Mouse (Mus musculus) lung, postnatal 0 days (tissue): ENCODE results near the gene Gps1. TPM values are rescaled to one million over a fixed set of nuclear protein-coding genes. Genes with fewer than 3 reads are reported as not detected.
A peak's percentile ranks its signal among the peaks of the same experiment; 100 is the strongest.
"Not testable (repeated sequence)": the region's sequence is repeated elsewhere in the genome, so short reads cannot be mapped to it uniquely, and the experiment has no call there.

Experiments
- ATAC-seq: fragments of 200-750 bp; cut with Nextera tagmentation; 2 replicates; pipeline ENCODE4 v1.8.0; 2017; ENCODE audit warnings: moderate library complexity
- DNase-seq: peaks from one replicate; pipeline ENCODE4 v3.0.0-alpha.2; 2016; ENCODE audit warnings: low spot score
- H3K27ac ChIP-seq: fragments of 300-500 bp; sonication (generic); 2 replicates; pipeline ENCODE4 v1.5.1; 2014; ENCODE audit warnings: antibody characterized with exemption, mild to moderate bottlenecking, low read length, mixed read lengths
- H3K27me3 ChIP-seq: fragments of 300-500 bp; sonication (generic); replicated peaks from 2 replicates; pipeline ENCODE4 v1.6.1; 2014; ENCODE audit warnings: low read length, mixed read lengths; ENCODE audit not compliant: insufficient read depth
- H3K36me3 ChIP-seq: fragments of 300-500 bp; sonication (generic); 2 replicates; pipeline ENCODE4 v1.6.1; 2014; ENCODE audit warnings: low read length, mixed read lengths; ENCODE audit not compliant: insufficient read depth
- H3K4me1 ChIP-seq: fragments of 300-500 bp; sonication (generic); 2 replicates; pipeline ENCODE4 v1.6.1; 2014; ENCODE audit warnings: antibody characterized with exemption, low read depth, low read length, mixed read lengths; ENCODE audit not compliant: insufficient read depth
- H3K4me2 ChIP-seq: fragments of 300-500 bp; sonication (generic); replicated peaks from 2 replicates; pipeline ENCODE4 v1.6.1; 2014; ENCODE audit warnings: low read depth, mild to moderate bottlenecking, low read length, moderate library complexity, mixed read lengths
- H3K4me3 ChIP-seq: fragments of 300-500 bp; sonication (generic); 2 replicates; pipeline ENCODE4 v1.5.1; 2014; ENCODE audit warnings: low read depth, low read length
- H3K9ac ChIP-seq: fragments of 300-500 bp; sonication (generic); replicated peaks from 2 replicates; pipeline ENCODE4 v1.6.1; 2014; ENCODE audit warnings: low read depth, mild to moderate bottlenecking
- H3K9me3 ChIP-seq: fragments of 300-500 bp; sonication (generic); 2 replicates; pipeline ENCODE4 v1.6.1; 2016; ENCODE audit warnings: low read length, mixed read lengths
- CTCF ChIP-seq: IDR thresholded peaks from 2 replicates; pipeline ENCODE4 v1.5.1; 2016; ENCODE audit warnings: antibody characterized with exemption, mild to moderate bottlenecking
- EP300 ChIP-seq: IDR thresholded peaks from 2 replicates; pipeline ENCODE4 v1.6.1; 2016; ENCODE audit warnings: antibody characterized with exemption, mild to moderate bottlenecking, control low read depth
- WGBS: fragments of 180-500 bp; shearing (Covaris S2); extraction: QIAGEN DNeasy Blood & Tissue Kit; methylation state at CpG from one replicate; pipeline ENCODE4 v1.1.7; 2014; 5-methylcytosine and 5-hydroxymethylcytosine counted together
- polyA plus RNA-seq: library from polyadenylated mRNA; unstranded; fragments of >200 nt; fragmentation: Nextera tagmentation; extraction: Ambion mirVana; gene quantifications from 2 replicates; pipeline ENCODE4 v1.2.1, GENCODE M21; 2015

Gene Gps1
- polyA plus RNA-seq, 1 experiment from 2014 or later: 131 TPM

DNA sequence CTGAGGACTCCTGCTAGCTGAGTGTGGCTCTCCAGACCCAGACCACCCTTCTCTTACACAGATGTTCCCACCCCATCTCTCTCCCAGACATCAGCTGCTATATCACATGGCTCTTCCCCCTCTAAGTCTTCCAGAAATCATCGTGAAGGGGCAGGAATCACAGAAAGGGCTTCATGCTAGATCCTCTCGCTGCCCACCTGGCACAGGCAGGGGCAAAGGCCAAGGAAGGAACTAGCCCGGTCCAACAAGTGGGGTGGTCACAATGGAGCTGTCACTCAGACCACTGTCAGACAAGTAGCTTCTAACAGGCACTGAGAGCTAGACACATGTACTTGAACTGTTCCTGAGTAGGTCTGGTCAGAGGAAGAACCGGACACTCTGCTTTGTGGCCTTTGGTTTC is 44.3 kb downstream of the Gps1 start:
- ATAC-seq (no peak), DNase-seq (no peak)
- Histone ChIP-seq H3K9ac (no peak overlapping the region), H3K4me3 (no peak overlapping the region), H3K4me1 (peaks cover 11% of the 10 kb centered on the region), H3K9me3 (no peaks in the 10 kb centered on the region), H3K27me3 (no peaks in the 10 kb centered on the region), H3K4me2 (no peak overlapping the region), H3K27ac (no peak overlapping the region), H3K36me3 (no peaks in the 10 kb centered on the region)
- WGBS: 67% methylated on average over 4 of the region's 4 CpGs
- TF ChIP-seq CTCF (no peak), EP300 (no peak)

DNA sequence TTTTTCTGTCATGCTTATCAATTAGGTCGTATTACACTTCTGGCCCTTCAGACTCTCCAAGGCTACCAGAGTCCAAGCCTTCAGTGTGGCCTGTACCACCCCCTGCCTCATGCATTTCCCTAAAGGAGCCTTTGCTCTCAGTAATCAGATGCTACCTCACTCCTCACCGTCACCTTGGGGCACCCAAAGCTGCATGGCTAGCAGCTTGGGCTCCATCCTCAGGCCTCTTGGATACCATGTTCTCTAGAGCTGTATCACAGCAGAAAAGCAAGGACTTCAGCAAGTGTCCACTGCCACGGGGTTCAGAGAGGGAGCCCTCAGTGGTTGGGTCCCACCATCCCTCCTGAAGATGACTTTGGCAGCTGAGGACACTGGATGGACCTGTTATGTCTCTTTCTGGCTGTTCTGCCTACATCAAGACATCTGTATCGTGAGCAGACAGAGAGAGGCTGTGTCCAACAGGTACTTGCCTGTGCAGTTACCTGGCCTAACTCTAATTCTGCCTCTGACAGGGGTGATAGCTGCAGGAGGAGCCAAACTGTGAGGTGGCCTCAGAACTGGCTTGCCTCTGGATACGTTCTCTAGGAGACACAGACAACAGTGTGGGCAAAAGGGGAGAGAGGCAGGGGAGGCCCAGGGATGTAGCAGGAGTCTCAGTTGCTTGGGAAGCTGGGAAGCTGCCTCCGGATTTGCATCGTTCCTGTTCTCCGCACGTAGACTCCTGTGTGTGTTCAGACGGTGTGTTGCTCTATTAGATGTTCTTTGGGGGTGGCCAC is 45.9 kb downstream of the Gps1 start:
- 83% methylated on average over 10 of the region's 10 CpGs for WGBS
- H3K4me2 ChIP-seq: no peak overlapping the region

DNA sequence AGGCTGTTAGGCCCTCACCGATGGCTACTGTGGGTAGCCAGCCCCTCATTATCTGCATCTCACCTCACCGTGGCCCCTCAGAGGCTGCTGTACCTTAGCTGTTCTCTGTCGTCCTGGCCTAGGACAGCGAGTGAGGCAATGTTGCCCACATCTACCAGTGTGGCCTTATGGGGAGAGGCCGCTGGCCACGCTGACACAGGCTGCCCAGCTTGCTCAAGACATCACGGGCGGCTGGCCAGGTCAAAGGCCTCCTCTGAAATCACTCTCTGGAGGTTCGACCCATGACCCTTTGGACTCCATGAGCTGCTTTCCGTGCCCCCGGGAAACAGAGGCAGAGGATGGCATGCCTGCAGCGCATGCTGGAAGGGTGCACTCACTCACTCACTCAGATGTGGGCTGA is 46.6 kb downstream of the Gps1 start:
- DNase-seq: no peak
- WGBS: 82% methylated on average over 12 of the region's 12 CpGs
- no peak for TF ChIP-seq EP300
- TF ChIP-seq CTCF: no peak

More for the DNA sequence above, 45.9 kb downstream of the Gps1 start:
- Histone ChIP-seq H3K9ac (no peak overlapping the region), H3K4me1 (peaks cover 7% of the 10 kb centered on the region), H3K27ac (no peak overlapping the region), H3K27me3 (no peaks in the 10 kb centered on the region), H3K36me3 (no peaks in the 10 kb centered on the region), H3K4me3 (no peak overlapping the region), H3K9me3 (no peaks in the 10 kb centered on the region)
- DNase-seq (no peak), ATAC-seq (no peak)
- TF ChIP-seq EP300 (no peak), CTCF (no peak)

DNA sequence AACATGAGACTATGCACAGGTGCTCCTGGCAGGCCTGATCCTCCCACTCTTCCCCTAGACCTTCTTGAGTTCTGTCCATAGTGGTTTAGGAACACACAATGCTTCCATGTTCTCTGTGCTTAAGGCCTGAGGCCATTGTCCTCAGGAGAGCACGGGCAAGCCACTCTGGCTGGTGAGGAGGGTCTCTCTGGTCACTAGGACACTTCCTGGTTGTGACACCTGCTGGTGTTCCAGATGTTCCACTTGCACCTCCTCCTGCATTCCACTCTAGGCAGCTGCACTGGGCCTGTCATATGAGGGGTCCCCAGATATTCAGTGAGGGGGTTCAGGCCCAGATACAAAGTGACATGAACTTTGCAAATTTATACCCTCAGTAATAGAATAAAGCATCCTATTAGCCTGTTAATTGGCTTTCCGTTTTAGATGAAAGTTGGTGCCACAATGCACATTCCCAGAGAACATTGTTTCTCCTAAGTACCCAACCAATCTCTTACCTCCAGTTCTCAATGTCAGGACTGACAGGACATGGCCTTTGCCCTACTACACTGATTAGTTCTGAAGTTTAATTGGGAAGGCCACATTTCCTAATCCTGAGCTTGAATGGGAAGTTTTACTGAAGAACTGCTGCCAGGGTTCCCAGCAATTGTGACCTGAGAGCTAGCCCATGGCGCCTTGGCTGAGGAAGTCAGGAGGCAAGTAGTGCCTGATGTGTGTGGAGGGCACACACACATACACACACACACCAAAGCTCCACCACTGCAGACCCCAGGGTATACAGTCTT is 47.8 kb downstream of the Gps1 start:
- TF ChIP-seq EP300 (no peak), CTCF (no peak)
- no peak overlapping the region for H3K4me3 ChIP-seq
- 80% methylated on average over 3 of the region's 3 CpGs for WGBS

More for the DNA sequence above, 46.6 kb downstream of the Gps1 start:
- Histone ChIP-seq H3K9ac (no peak overlapping the region), H3K4me1 (peaks cover 2% of the 10 kb centered on the region; the same call in 1 of the 2 replicates), H3K36me3 (no peaks in the 10 kb centered on the region), H3K4me3 (no peak overlapping the region), H3K4me2 (no peak overlapping the region), H3K27ac (no peak overlapping the region), H3K27me3 (no peaks in the 10 kb centered on the region), H3K9me3 (no peaks in the 10 kb centered on the region)
- no peak for ATAC-seq

DNA sequence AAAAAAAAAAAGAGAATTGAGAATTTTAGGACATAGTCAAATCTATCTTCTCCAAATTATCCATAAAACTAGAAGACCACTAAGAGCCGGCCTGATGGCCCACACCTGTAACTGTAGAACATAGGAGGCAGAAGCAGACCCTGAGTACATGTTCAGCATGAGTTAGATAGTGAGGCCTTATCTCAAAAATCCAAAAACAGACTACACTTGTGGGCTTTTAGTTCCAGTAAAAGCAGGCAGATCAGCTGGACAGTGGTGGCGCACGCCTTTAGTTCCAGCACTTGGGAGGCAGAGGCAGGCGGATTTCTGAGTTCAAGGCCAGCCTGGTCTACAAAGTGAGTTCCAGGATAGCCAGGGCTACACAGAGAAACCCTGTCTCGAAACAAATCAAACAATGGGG is 48.9 kb downstream of the Gps1 start:
- H3K27ac ChIP-seq: 0 out of 2 replicates have a peak overlapping the region, but pooled peaks have one; percentile 22
- DNase-seq, ATAC-seq, H3K27me3 ChIP-seq, H3K4me1 ChIP-seq, H3K4me2 ChIP-seq, H3K9me3 ChIP-seq, H3K36me3 ChIP-seq, H3K4me3 ChIP-seq, H3K9ac ChIP-seq: not testable (repeated sequence)
- WGBS: 88% methylated on average over 5 of the region's 5 CpGs

More for the DNA sequence above, 47.8 kb downstream of the Gps1 start:
- no peak overlapping the region for H3K27ac ChIP-seq
- H3K27me3 ChIP-seq: no peaks in the 10 kb centered on the region
- ATAC-seq (no peak), DNase-seq (no peak)
- H3K36me3 ChIP-seq: no peaks in the 10 kb centered on the region
- H3K4me2 ChIP-seq: no peak overlapping the region
- no peaks in the 10 kb centered on the region for H3K9me3 ChIP-seq
- peaks cover 2% of the 10 kb centered on the region; the same call in 1 of the 2 replicates for H3K4me1 ChIP-seq
- H3K9ac ChIP-seq: no peak overlapping the region

DNA sequence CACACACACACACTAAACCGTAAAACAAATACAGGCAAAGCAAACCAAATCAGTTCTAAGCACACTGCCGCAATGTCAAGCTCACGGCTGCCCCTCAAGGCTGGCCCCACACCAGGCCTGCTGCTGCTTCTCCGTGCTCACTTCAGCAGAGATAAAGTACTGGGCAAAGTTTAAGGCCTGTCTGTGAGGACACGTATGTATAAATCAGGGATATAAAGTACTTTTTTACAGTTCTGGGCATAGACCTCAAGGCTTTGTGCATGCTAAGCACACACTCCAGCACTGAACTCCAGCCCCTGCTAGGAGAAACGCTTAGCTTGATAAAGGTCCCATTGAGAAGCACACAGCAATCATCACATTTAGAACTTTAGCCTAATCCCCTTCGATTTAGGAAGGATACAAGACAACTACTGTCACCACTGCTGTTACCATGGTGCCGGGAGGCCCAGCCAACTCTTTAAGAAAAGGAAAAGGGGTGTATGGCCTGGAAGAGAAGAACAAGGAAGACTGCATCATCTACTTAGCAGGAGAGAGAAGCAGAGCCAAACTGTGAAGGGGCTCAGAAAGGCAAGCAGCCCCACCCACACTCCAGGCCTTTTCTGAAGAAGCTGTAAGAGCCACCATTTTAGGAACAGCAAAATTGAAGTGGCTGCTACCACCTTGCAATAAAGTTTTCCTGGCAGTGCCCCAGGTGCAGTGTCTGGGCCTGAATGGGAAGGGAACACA is 49.6 kb downstream of the Gps1 start:
- H3K4me2 ChIP-seq: no peak overlapping the region
- peak; percentile 74 for ATAC-seq
- DNase-seq: peak; percentile 81
- H3K9me3 ChIP-seq: no peaks in the 10 kb centered on the region
- H3K9ac ChIP-seq: no peak overlapping the region
- H3K36me3 ChIP-seq: no peaks in the 10 kb centered on the region
- 41% methylated on average over 8 of the region's 8 CpGs for WGBS
- H3K27me3 ChIP-seq: no peaks in the 10 kb centered on the region
- H3K4me3 ChIP-seq: no peak overlapping the region
- TF ChIP-seq CTCF (no peak), EP300 (no peak)
- H3K4me1 ChIP-seq: no peaks in the 10 kb centered on the region
- H3K27ac ChIP-seq: peak overlapping the region; percentile 22; the same call in 1 of the 2 replicates

Other genes starting within 250 kb of the Gps1 start
- gene Mcrip1, start 234.5 kb upstream of the Gps1 start, polyA plus RNA-seq: 209 and 215 TPM in 2 replicates
- not detected in 2 replicates for gene Ppp1r27, start 233.1 kb upstream of the Gps1 start, polyA plus RNA-seq
- 551 and 555 TPM in 2 replicates for gene P4hb, start 211.0 kb upstream of the Gps1 start, polyA plus RNA-seq
- gene Arhgdia, start 202.6 kb upstream of the Gps1 start, polyA plus RNA-seq: 512 TPM in 2 replicates
- 149 and 150 TPM in 2 replicates for gene Alyref, start 185.9 kb upstream of the Gps1 start, polyA plus RNA-seq
- gene Anapc11, start 185.9 kb upstream of the Gps1 start, polyA plus RNA-seq: 138 and 151 TPM in 2 replicates
- gene Npb, start 175.8 kb upstream of the Gps1 start, polyA plus RNA-seq: 2.5 and 2.9 TPM in 2 replicates
- 93.9 and 102 TPM in 2 replicates for gene Pcyt2, start 166.3 kb upstream of the Gps1 start, polyA plus RNA-seq
- gene Sirt7, start 159.0 kb upstream of the Gps1 start, polyA plus RNA-seq: 45.3 and 46.0 TPM in 2 replicates
- 25.9 and 28.3 TPM in 2 replicates for gene Mafg, start 150.7 kb upstream of the Gps1 start, polyA plus RNA-seq
- 6.9 and 7.1 TPM in 2 replicates for gene Pycr1, start 140.5 kb upstream of the Gps1 start, polyA plus RNA-seq
- gene Myadml2, start 136.1 kb upstream of the Gps1 start, polyA plus RNA-seq: 0.46 TPM in 1 of 2 replicates, not detected in the other
- gene Notum, start 123.1 kb upstream of the Gps1 start, polyA plus RNA-seq: 8.5 and 10.2 TPM in 2 replicates
- 114 and 129 TPM in 2 replicates for gene Aspscr1, start 111.3 kb upstream of the Gps1 start, polyA plus RNA-seq
- gene Cenpx, start 70.5 kb upstream of the Gps1 start, polyA plus RNA-seq: 102 and 112 TPM in 2 replicates
- gene Lrrc45, start 70.3 kb upstream of the Gps1 start, polyA plus RNA-seq: 37.3 and 41.4 TPM in 2 replicates
- 56.0 and 61.9 TPM in 2 replicates for gene Rac3, start 62.8 kb upstream of the Gps1 start, polyA plus RNA-seq
- gene Dcxr, start 57.0 kb upstream of the Gps1 start, polyA plus RNA-seq: 344 and 430 TPM in 2 replicates
- 4,475 and 4,528 TPM in 2 replicates for gene Cbr2, start 52.2 kb upstream of the Gps1 start, polyA plus RNA-seq
- gene Hmga1b, start 21.5 kb upstream of the Gps1 start, polyA plus RNA-seq: 2.0 and 3.7 TPM in 2 replicates
- gene Rfng, start 65 bp upstream of the Gps1 start, polyA plus RNA-seq: 22.5 and 26.4 TPM in 2 replicates
- 40.5 and 43.1 TPM in 2 replicates for gene Dus1l, start 12.1 kb downstream of the Gps1 start, polyA plus RNA-seq
- gene Fasn, start 40.3 kb downstream of the Gps1 start, polyA plus RNA-seq: 54.7 and 63.8 TPM in 2 replicates
- 3.4 and 3.7 TPM in 2 replicates for gene Ccdc57, start 148.6 kb downstream of the Gps1 start, polyA plus RNA-seq
- gene Slc16a3, start 164.2 kb downstream of the Gps1 start, polyA plus RNA-seq: 10.0 and 10.4 TPM in 2 replicates
- 83.7 and 84.4 TPM in 2 replicates for gene Csnk1d, start 207.1 kb downstream of the Gps1 start, polyA plus RNA-seq